Mouse (Mus musculus) liver, embryonic 14.5 days (tissue): Measurements from ENCODE around the gene Carm1. TPM values are rescaled to one million over a fixed set of nuclear protein-coding genes. Genes with fewer than 3 reads are reported as not detected.
"Not testable (repeated sequence)": the region's sequence is repeated elsewhere in the genome, so short reads cannot be mapped to it uniquely, and the experiment has no call there.

Experiments
- ATAC-seq: fragments of 200-750 bp; cut with Nextera tagmentation; 2 replicates; pipeline ENCODE4 v1.8.0; 2017; ENCODE audit warnings: moderate number of reproducible peaks, mild to moderate bottlenecking, moderate library complexity; ENCODE audit not compliant: insufficient read depth
- DNase-seq, 3 experiments: peaks; one replicate each; pipeline ENCODE4 v3.0.0-alpha.2; 2012 to 2013; ENCODE audit warnings: low read depth in 3 of 3, low spot score in 3 of 3
- H3K27ac ChIP-seq: fragments of 300-500 bp; sonication (generic); 2 replicates; pipeline ENCODE4 v1.5.1; 2014; ENCODE audit warnings: moderate library complexity, mild to moderate bottlenecking, control low read depth, inconsistent platforms
- H3K27me3 ChIP-seq: fragments of 300-500 bp; sonication (generic); 2 replicates; pipeline ENCODE4 v1.6.1; 2014; ENCODE audit warnings: mild to moderate bottlenecking, low read length, moderate library complexity; ENCODE audit not compliant: control insufficient read depth, insufficient read depth
- H3K36me3 ChIP-seq: fragments of 300-500 bp; sonication (generic); replicated peaks from 2 replicates; pipeline ENCODE4 v1.6.1; 2014; ENCODE audit warnings: low read depth; ENCODE audit not compliant: control insufficient read depth, insufficient read depth
- H3K4me1 ChIP-seq, 2 experiments: fragments of 200-500 bp in 1 of 2; fragments of 300-500 bp in 1 of 2; sonication (generic) in 1 of 2; replicated peaks; 2 replicates each; pipeline ENCODE4 v1.6.1; 2012 to 2014; ENCODE audit warnings: antibody characterized with exemption in 1 of 2, inconsistent platforms in 1 of 2, low read length in 1 of 2; ENCODE audit not compliant: control insufficient read depth in 2 of 2, insufficient read depth in 2 of 2
- H3K4me2 ChIP-seq: fragments of 300-500 bp; sonication (generic); 2 replicates; pipeline ENCODE4 v1.6.1; 2014; ENCODE audit warnings: low read depth, mild to moderate bottlenecking, control low read depth, moderate library complexity
- H3K4me3 ChIP-seq, 2 experiments: fragments of 200-500 bp in 1 of 2; fragments of 300-500 bp in 1 of 2; sonication (generic) in 1 of 2; 2 replicates each; pipeline ENCODE4 v1.5.1; 2012 to 2014; ENCODE audit warnings: low read depth in 2 of 2, low read length in 2 of 2, mild to moderate bottlenecking in 2 of 2, control low read depth in 1 of 2, inconsistent platforms in 1 of 2, moderate library complexity in 1 of 2; ENCODE audit not compliant: insufficient read depth in 1 of 2
- H3K9ac ChIP-seq: fragments of 300-500 bp; sonication (generic); replicated peaks from 2 replicates; pipeline ENCODE4 v1.6.1; 2014; ENCODE audit warnings: mild to moderate bottlenecking, control low read depth, moderate library complexity
- H3K9me3 ChIP-seq: fragments of 300-500 bp; sonication (generic); 2 replicates; pipeline ENCODE4 v1.6.1; 2016; ENCODE audit warnings: low read length, mixed read lengths; ENCODE audit not compliant: control insufficient read depth
- CTCF ChIP-seq: IDR thresholded peaks from 2 replicates; pipeline ENCODE4 v1.5.1; 2016; ENCODE audit warnings: antibody characterized with exemption, low read depth, control low read depth
- EP300 ChIP-seq: IDR thresholded peaks from 2 replicates; pipeline ENCODE4 v1.6.1; 2016; ENCODE audit warnings: antibody characterized with exemption, low read depth
- WGBS: fragments of 180-500 bp; shearing (Covaris S2); extraction: QIAGEN DNeasy Blood & Tissue Kit; methylation state at CpG from one replicate; pipeline ENCODE4 v1.1.7; 2014; ENCODE audit not compliant: insufficient replicate concordance; 5-methylcytosine and 5-hydroxymethylcytosine counted together
- polyA plus RNA-seq, 2 experiments: library from polyadenylated mRNA; depleted of rRNA in 1 of 2; stranded (reverse) in 1 of 2; unstranded in 1 of 2; fragments of >200 nt; fragmentation: Nextera tagmentation in 1 of 2; extraction: Ambion mirVana in 1 of 2; gene quantifications; 2 replicates each; pipeline versions ENCODE4 v1.2.1 to v1.2.3; 2012 to 2014

Gene Carm1
- polyA plus RNA-seq, 2 experiments = 13.6 to 25.6 TPM

DNA sequence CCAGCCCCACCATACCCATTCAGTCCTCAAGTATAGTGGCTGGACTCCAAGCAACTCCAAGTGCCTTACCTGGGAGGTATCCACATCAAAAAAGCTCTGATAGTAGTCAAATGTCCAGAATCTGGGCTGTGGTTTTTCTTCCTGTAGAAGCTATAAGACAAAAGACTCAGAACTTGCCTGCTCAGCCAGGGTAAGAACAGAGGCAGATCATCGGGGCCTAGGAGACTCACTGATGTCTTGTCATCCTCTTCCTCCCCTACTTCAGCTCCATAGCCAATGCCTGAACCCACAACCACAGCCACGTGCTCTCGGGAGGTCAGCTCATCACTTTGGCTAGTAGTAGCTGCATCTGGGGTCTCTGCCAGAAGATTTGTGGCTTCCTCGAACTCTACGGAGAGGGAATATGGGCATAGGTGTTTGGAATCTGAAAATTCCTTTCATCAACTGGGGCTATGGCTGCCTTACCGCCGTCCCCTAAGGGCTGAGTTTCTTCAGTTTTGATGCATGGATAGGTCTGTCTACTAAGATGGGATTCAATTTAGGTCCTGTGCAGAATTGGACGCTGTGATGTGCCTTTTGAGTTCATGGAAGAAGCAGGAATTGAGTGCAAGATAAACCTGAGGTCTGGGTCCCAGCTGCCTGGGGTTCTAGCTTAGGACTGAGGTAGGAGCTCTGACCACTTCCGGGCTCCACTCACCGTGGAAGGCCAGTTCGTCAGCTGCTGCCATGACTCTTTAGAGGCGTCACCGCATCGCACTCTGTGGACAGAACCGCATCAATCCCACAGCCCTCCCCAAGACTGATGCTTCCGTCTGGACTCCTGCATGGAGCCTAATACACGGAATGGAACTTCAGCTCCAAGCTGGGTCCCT lies 45.4 kb downstream of the Carm1 start:
- peaks cover 13% of the 10 kb centered on the region for H3K36me3 ChIP-seq
- peak overlapping the region; percentile 68 for H3K27ac ChIP-seq
- peak overlapping the region; percentile 63 to 89 for H3K4me3 ChIP-seq
- ATAC-seq (peak; percentile 40), DNase-seq (peak in 1 of 3 experiments; percentile 16)
- no peaks in the 10 kb centered on the region for H3K27me3 ChIP-seq
- H3K9ac ChIP-seq = peak overlapping the region; percentile 66
- H3K4me2 ChIP-seq = peak overlapping the region; percentile 80
- WGBS = 16% methylated on average over 17 of the region's 17 CpGs
- peaks cover 0 to 14% of the 10 kb centered on the region in 2 experiments; a peak in 3 of 4 replicates for H3K4me1 ChIP-seq
- no peak for TF ChIP-seq EP300
- no peak for TF ChIP-seq CTCF
- H3K9me3 ChIP-seq = no peaks in the 10 kb centered on the region

DNA sequence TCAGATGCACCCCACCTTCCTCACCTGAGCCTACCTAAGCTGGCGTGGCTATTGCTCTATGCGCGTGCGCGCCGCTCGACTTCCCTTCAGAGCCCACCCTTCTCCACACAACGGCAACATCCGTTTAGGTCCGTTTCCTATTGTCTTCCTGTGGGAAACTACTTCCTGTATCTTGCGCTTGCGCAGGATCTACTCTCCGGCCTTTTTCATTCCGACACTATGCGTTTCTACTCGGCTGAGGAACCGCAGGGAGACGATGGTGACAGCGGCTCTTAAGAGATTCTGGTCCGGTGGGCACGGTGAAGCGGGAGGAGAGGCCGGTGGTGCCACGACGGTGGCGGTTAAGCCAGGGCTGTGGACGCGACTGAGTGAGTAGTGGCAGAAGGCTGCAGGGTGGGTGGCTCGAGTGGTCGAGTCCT lies 46.0 kb downstream of the Carm1 start, which contains the start of the genes Timm29 and Yipf2:
Gene Timm29, plus strand, starts transcription at position 20 of the 419 bp plus-strand sequence.
Gene Yipf2, minus strand, starts transcription at position 126 of the 419 bp plus-strand sequence.
- TF ChIP-seq EP300 (no peak), CTCF (no peak)
- no peaks in the 10 kb centered on the region for H3K9me3 ChIP-seq
- DNase-seq (peak; percentile 92 to 94 (median 93)), ATAC-seq (peak; percentile 88)
- peak within 1 kb of the TSS; percentile 80 for H3K4me2 ChIP-seq
- H3K9ac ChIP-seq = peak within 1 kb of the TSS; percentile 66
- H3K27me3 ChIP-seq = no peaks in the 10 kb centered on the region
- peak within 1 kb of the TSS; percentile 68 for H3K27ac ChIP-seq
- peak within 1 kb of the TSS; percentile 63 to 89 for H3K4me3 ChIP-seq
- under 1% methylated on average over 30 of the region's 30 CpGs for WGBS
- peaks cover 0 to 14% of the 10 kb centered on the region in 2 experiments; a peak in 3 of 4 replicates for H3K4me1 ChIP-seq
- H3K36me3 ChIP-seq = peaks cover 7% of the 10 kb centered on the region

DNA sequence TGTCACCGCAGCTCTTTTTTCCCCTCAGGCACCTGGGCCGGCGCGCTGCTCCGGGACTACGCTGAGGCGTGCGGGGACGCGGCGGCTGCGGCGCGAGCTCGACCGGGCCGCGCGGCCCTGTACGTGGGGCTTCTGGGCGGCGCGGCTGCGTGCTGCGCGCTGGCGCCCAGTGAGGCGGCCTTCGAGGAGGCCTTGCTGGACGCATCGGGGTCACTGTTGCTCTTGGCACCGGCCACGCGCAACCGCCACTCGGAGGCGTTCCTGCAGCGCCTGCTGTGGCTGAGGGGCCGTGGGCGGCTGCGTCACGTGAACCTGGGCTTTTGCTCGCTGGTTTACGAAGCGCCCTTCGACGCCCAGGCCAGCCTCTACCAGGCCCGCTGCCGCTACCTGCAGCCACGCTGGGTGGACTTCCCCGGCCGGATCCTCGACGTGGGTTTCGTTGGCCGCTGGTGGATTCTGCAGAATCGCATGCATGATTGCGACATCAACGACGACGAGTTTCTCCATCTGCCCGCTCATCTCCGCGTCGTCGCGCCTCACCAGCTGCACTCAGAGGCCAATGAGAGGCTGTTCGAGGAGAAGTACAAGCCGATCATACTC lies 46.5 kb downstream of the Carm1 start:
- Histone ChIP-seq H3K27me3 (no peaks in the 10 kb centered on the region), H3K9ac (peak overlapping the region; percentile 66), H3K4me3 (peak overlapping the region; percentile 63 to 89), H3K27ac (peak overlapping the region; percentile 68), H3K4me2 (peak overlapping the region; percentile 80), H3K9me3 (no peaks in the 10 kb centered on the region), H3K36me3 (peaks cover 7% of the 10 kb centered on the region), H3K4me1 (peaks cover 0 to 14% of the 10 kb centered on the region in 2 experiments; a peak in 3 of 4 replicates)
- TF ChIP-seq EP300 (no peak), CTCF (0 out of 2 replicates have a peak, but pooled peaks have one; percentile 7)
- ATAC-seq (peak; percentile 75), DNase-seq (peak in 1 of 3 experiments; percentile 23)
- WGBS = under 1% methylated on average over 69 of the region's 69 CpGs

DNA sequence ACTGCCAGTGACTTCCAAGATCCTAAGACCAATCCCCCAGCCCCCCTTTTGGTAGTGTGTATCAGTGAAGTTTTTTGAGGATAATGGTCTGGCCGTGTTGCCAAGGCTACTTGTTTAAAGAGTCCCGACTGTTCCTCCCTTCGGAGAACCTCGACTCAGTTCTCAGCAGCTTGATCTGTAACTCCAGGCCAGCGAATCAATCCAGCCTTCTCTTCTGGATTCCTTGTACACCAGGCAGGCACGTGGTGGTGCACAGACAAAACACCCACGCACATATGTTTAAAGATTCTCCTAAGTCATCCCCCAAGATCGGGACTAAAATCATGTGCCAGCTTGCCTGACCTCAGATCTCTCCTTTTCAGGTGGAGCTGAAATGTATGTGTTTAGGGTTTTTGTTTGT lies 47.7 kb downstream of the Carm1 start:
- not testable (repeated sequence) for H3K9me3 ChIP-seq, H3K27ac ChIP-seq, ATAC-seq, DNase-seq, H3K36me3 ChIP-seq, H3K27me3 ChIP-seq
- Histone ChIP-seq H3K4me3 (peak overlapping the region; percentile 63 to 89; a peak in 3 of 4 replicates), H3K4me2 (peak overlapping the region; percentile 80), H3K4me1 (peaks cover 0 to 14% of the 10 kb centered on the region in 2 experiments; a peak in 3 of 4 replicates), H3K9ac (peak overlapping the region; percentile 3; the same call in 1 of the 2 replicates)
- 79% methylated on average over 8 of the region's 8 CpGs for WGBS
